Mouse (Mus musculus) cerebellum, adult 9-11 months (tissue): ENCODE measurements around the gene Ssr4.
"Not testable (repeated sequence)": the region's sequence is repeated elsewhere in the genome, so short reads cannot be mapped to it uniquely, and the experiment has no call there.

Experiments
- DNase-seq: peaks from one replicate; pipeline ENCODE4 v3.0.0; 2022

The Ssr4 gene

GRCm38 (mm10) chrX:73786364-73787224 is at the start of gene Ssr4, which contains the start of gene Idh3g:
TSS of gene Ssr4 (plus strand) at chrX:73787028.
TSS of gene Idh3g (minus strand) at chrX:73786897.
- DNase-seq: peak; percentile 97

GRCm38 (mm10) chrX:73738155-73738554 is 48.7 kb upstream of the Ssr4 start:
- no peak for DNase-seq

DNA sequence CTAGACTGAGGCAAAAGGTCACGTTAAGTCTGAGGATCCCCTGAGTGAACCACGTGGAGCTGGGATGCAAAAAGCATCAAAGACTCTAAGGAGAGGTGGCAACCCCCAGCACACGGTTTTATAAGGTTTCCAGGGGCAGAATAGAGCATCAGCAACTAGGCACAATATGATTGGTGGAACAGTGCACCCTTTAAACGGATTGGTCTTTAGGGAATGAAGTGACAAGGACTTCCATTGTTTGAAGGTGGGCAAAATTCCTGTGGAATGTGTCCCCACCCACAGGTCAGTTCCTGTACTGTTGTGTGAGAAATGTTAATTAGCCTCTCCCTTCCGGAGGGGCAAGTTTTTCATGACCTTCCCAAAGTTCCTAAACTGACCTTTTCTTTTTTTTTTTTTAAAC is 47.7 kb upstream of the Ssr4 start:
- no peak for DNase-seq

- DNase-seq: not testable (repeated sequence)
These were observed 47.0 kb upstream of the Ssr4 start for GRCm38 (mm10) chrX:73739841-73740240.

DNA sequence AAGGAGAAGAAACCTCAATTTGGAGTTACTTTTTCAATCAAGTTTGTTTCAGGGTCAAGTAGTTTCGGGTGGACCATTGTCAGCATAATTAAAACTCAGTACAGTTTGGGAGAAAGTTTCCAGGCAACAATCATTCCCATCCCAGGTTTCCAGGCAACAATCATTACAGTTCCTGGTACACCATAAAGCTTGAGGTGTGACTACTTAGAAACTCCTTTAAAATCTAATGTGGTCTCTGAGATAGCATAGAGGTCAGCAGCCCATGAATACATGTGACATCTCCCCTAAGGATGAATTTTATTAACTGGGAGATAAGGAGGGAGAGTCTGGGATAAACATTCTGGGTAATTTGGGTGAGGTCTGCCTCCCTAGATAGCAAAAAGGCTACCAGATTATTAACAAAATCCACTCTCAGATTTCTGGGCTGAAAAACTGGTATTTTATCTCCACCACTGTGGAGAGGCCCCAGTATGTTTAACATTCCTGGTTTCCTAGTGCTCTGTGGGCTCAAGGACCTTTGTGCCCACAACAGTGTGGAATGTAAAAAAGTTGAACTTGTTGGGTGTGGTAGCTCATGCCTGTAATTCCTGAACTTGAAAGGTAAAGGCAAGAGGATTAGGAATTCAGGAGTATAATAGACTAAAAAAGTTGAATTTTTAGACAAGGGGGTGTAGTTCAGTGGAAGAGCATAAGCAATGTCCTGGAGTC is 41.9 kb upstream of the Ssr4 start:
- DNase-seq: no peak

DNA sequence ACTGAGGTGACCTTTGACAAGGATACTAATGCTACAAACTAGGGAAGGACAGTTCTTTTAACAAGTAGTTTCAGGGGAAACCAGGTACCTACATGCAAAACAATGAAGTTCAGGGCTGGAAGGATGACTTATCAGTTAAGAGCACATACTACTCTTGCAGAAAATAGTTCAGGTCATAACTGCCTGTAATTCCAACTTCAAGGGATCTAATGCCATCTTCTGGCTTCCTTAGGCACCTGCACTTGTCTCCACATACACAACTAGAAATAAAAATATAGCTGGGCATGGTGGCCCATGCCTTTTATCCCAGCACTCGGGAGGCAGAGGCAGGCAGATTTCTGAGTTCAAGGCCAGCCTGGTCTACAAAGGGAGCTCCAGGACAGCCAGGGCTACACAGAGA is 37.9 kb upstream of the Ssr4 start:
- DNase-seq: no peak

DNA sequence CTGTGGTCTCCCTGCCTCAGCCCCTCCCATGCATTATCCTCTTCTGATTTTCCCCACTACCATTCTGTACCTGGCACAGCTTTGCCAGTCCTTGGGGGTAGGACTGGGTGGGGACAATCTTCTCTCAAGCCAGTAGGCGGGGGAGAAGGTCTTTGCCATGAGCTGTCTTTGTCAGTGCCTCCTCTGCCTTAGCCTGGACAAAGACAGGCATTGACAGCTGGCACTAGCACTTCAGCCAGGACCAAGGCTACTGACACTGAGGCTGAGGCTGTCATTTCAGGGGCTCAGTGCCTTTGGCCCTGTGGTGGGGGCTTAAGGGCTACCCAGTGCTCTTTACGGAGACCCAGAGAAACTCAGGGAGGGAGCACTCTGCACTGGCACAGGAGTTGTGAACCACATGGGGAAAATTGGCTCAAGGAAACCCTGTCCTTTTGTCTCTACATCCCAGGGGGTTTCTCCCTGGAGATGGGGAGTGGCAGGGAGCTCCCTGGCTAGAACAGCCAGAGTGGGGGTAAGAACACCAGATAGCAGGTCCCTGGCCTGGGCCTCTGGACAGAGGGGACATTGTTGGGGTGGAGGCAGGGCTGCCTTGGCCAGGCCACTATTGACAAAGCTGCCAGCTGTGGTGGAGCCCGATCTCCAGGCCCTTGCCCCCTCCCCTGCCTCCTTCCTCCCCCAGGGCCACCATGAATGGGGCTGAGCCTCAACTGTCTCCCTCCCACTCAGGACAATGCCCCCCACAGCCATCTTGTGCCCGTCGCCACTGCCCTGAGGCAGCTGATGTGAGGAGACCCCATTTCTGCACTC is 30.3 kb upstream of the Ssr4 start, which contains the start of gene Plxnb3:
TSS of gene Plxnb3 (plus strand) at position 757 of the 807 bp plus-strand sequence.
- DNase-seq: peak; percentile 38

GRCm38 (mm10) chrX:73758611-73759290 is 28.1 kb upstream of the Ssr4 start:
- peak; percentile 76 for DNase-seq

DNA sequence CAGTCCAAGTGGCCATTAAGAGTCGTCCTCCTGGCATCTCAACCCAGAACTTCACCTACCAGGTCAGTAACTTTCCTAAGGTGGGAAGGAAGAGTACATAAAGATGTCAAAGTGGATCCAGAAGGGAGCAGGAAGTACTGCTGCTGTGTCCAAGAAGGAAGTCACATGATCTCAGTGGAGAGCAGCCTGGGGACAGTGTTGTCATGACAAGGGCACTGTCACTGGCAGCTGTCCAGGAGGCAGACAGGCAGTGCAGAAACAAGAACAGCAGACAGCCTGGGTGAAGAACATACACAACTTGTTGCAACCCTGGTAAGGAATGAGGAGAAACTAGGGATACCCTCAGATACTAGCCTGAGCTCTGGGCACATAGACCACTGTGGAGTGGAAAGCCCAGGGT is 21.5 kb upstream of the Ssr4 start:
- DNase-seq: peak; percentile 21

DNA sequence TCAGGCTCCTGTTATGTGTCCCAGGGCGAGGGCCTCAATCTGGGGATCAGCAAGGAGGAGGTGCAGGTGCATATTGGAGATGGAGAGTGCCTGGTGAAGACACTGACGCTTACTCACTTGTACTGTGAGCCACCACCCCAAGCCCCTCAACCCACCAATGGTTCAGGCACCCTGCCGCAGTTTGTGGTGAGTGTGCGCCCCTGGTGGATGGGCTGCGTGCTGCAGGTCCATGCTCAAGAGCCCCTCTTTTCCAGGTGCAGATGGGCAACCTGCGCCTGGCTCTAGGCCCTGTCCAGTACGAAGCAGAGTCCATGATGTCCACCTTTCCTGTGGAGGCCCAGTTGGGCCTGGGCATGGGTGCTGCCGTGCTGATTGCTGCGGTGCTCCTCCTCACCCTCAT is 19.6 kb upstream of the Ssr4 start:
- peak; percentile 7 for DNase-seq

DNA sequence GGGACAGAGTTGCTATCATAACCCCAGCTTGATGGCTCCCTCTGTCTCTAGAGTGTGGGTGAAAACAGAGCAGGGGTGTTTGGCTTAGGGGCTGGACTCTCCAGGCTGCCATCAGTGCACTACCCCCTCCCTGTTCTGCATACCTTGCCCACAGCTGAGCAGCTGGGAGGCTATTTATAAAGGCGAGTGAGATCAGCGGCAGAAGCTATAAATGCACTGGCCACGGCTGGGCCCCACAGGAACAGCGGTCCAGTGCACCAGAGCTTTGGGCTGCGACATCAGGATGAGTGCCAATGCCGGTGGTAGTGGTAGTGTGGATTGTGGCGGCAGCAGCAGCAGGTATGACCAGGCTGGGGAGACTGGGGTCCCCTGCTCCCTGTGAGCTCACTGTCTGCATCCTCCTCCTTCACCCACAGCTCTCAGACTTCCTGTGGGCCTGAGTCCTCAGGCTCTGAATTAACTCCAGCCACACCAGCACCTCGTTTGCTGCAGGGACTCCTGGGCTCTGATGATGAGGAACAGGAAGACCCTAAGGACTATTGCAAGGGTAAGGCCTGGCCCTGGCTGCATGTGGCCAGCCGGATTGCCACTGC is 12.6 kb upstream of the Ssr4 start, which contains the start of gene Srpk3:
TSS of gene Srpk3 (plus strand) at position 238 of the 593 bp plus-strand sequence.
- no peak for DNase-seq

- no peak for DNase-seq
These were observed 11.9 kb upstream of the Ssr4 start for GRCm38 (mm10) chrX:73774802-73775483.

GRCm38 (mm10) chrX:73782227-73782626 is 4.6 kb upstream of the Ssr4 start:
- DNase-seq: no peak

GRCm38 (mm10) chrX:73785666-73786065 is 1.2 kb upstream of the Ssr4 start:
- no peak for DNase-seq

GRCm38 (mm10) chrX:73787225-73787558 is 364 bp downstream of the Ssr4 start:
- no peak for DNase-seq

GRCm38 (mm10) chrX:73788501-73788900 is 1.7 kb downstream of the Ssr4 start:
- no peak for DNase-seq

- DNase-seq: no peak
These were observed 6.2 kb downstream of the Ssr4 start for GRCm38 (mm10) chrX:73793039-73793438.

- no peak for DNase-seq
These were observed 6.7 kb downstream of the Ssr4 start for GRCm38 (mm10) chrX:73793505-73793904.

DNA sequence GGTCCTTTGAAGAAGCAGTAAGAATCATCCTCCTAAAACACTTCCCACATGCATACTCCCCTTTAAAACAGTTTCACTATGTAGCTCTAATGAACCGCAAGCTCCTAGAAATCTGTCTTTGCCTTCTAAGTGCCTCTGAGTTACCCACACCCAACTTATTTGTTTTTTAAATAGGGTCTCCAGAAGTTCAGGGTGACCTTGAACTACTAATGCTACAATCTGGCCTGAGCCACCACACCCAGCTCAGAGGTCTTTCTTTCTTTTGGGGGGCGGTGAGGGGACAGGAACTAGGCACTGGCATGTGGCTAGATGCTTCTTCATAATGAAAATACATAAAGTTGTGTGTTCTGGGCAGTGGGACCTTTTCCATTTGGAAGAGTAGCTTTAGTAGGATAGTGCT is 10.7 kb downstream of the Ssr4 start:
- DNase-seq: no peak

- DNase-seq: peak; percentile 88
These were observed 11.7 kb downstream of the Ssr4 start for GRCm38 (mm10) chrX:73798502-73798901.

- no peak for DNase-seq
These were observed 19.0 kb downstream of the Ssr4 start for GRCm38 (mm10) chrX:73805814-73806213.

DNA sequence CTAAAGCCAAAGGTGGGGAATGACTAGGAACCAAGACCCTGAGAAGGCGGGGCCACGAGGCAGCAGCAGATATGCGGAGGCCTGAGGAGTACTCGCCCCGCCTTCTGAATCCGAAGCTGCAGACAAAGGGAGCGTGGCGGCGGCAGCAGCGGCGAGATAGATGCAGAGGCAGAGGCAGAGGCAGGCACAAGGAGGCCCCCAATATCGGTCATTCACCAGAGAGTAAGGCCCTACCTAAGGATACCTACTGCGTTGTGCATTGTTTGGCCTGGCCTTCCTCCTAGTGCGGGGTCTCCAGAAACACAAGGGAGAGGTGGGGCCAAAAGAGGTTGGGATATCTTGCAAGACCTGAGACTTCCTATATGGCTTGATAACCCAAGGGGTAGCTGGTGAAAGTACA is 28.2 kb downstream of the Ssr4 start:
- DNase-seq: no peak
